Mouse (Mus musculus) olfactory bulb, adult 2 months (tissue): Measurements from ENCODE around the gene Gm4513.
"Not testable (repeated sequence)": the region's sequence is repeated elsewhere in the genome, so short reads cannot be mapped to it uniquely, and the experiment has no call there.

Experiments used
- CTCF ChIP-seq: fragments of 200-500 bp; IDR thresholded peaks from 2 replicates; pipeline ENCODE4 v1.5.1; 2012; ENCODE audit warnings: low read depth, mild to moderate bottlenecking, low read length, moderate library complexity; ENCODE audit not compliant: insufficient read depth
- POLR2A ChIP-seq: fragments of 200-500 bp; IDR thresholded peaks from 2 replicates; pipeline ENCODE4 v1.6.1; 2012; ENCODE audit warnings: mild to moderate bottlenecking, low read depth, low read length, moderate library complexity; ENCODE audit not compliant: insufficient read depth

- not testable (repeated sequence) for TF ChIP-seq CTCF, POLR2A
Measured at GRCm38 (mm10) chr7:20576141-20576540, 22.7 kb downstream of the Gm4513 start, which contains the start of gene Gm4141.
